Mouse (Mus musculus) heart, postnatal 0 days (tissue): ENCODE measurements at regions not wholly inside any gene's neighbourhood (a gene's known extent, or its start where the extent isn't known, plus 50 kb on each side); places are given as distances from the start of the nearest gene placed in this dataset.

ENCODE experiments used
- CTCF ChIP-seq: IDR thresholded peaks from 2 replicates; pipeline ENCODE4 v1.5.1; 2016; ENCODE audit warnings: antibody characterized with exemption, control low read depth, low read depth
- EP300 ChIP-seq: IDR thresholded peaks from 2 replicates; pipeline ENCODE4 v1.6.1; 2016; ENCODE audit warnings: antibody characterized with exemption, low read depth

- TF ChIP-seq CTCF (no peak), EP300 (no peak)
Observed at GRCm38 (mm10) chr10:109129552-109130110, 118.8 kb upstream of the Syt1 start.
